Mouse (Mus musculus): Measurements from ENCODE around the gene S100a2. TPM values are rescaled to one million over a fixed set of nuclear protein-coding genes. Genes with fewer than 3 reads are reported as not detected.

S100a2 gene
- polyA plus RNA-seq (2014; fragmentation: Nextera tagmentation; extraction: Ambion mirVana) = not detected in 2 replicates

DNA sequence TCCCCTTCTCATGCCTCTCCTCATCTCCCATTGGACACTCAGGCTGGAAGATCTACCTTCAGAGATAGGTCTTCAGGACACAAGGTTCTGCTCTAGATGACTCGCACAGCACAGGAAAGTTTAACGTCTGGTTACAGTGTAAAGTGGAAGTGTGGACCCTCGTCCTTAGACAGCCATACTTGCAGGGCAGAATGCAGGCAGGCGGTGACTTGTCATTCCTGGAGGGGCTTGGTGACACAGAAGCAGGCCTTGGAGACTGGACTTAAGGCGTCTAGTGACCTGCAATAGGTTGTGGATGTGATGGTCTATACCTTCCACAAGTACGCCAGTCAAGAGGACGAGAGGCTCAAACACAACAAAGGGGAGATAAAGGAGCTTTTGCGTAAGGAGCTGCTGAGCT, at the start of gene S100a2:
Gene S100a2 (plus strand): TSS at position 301 of the 400 bp plus-strand sequence.
- H3K36me3 ChIP-seq (ENCODE audit: control insufficient read depth, insufficient read depth, low read length) = no peaks in the 10 kb centered on the region
- H3K4me3 ChIP-seq (ENCODE audit: control insufficient read depth in 1 of 2, insufficient read depth in 1 of 2, low read depth in 1 of 2, low read length in 2 of 2) = no peak within 1 kb of the TSS
- 73% methylated on average over 8 of the region's 8 CpGs for WGBS
- no peak within 1 kb of the TSS for H3K9ac ChIP-seq (ENCODE audit: low read length)
- H3K9me3 ChIP-seq (ENCODE audit: control insufficient read depth, low read length) = no peaks in the 10 kb centered on the region
- H3K27ac ChIP-seq (replicated peaks in 1 of 2; ENCODE audit: control insufficient read depth in 1 of 2, insufficient read depth in 1 of 2, low read depth in 2 of 2, low read length in 2 of 2) = no peak within 1 kb of the TSS
- ATAC-seq (ENCODE audit: insufficient number of reproducible peaks, insufficient read depth, low FRiP score, low read depth) = no peak
- H3K27me3 ChIP-seq (ENCODE audit: control insufficient read depth, insufficient read depth, low read length) = no peaks in the 10 kb centered on the region
- H3K4me2 ChIP-seq (ENCODE audit: low read length) = no peak within 1 kb of the TSS
- H3K4me1 ChIP-seq (ENCODE audit: control insufficient read depth in 2 of 2, insufficient read depth in 2 of 2, low read length in 2 of 2) = peaks cover 0 to 5% of the 10 kb centered on the region in 2 experiments; a peak in 2 of 4 replicates

DNA sequence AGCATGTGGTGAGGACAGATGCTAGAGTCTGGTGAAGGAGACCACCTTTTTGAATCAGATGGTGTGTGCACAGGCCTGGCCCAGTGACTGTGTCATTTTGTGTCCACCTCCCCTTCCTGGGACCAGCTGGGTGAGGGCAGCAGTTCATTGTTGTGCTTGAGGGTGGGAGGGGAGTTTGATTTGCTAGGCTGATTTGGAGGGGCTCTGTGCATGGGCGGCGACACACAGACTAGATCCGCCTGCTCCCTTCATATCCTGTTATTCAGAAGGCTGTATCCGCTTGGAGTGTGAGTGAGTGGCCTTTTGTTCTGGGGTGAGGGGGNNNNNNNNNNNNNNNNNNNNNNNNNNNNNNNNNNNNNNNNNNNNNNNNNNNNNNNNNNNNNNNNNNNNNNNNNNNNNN, 49.1 kb upstream of the S100a2 start:
- Histone ChIP-seq H3K27me3 (ENCODE audit: control insufficient read depth, insufficient read depth, low read length) (peaks cover 5% of the 10 kb centered on the region; the same call in 1 of the 2 replicates), H3K9me3 (ENCODE audit: control insufficient read depth, low read length) (no peaks in the 10 kb centered on the region), H3K36me3 (ENCODE audit: control insufficient read depth, insufficient read depth, low read length) (no peaks in the 10 kb centered on the region), H3K4me1 (ENCODE audit: control insufficient read depth in 2 of 2, insufficient read depth in 2 of 2, low read length in 2 of 2) (peaks cover 0 to 8% of the 10 kb centered on the region in 2 experiments; a peak in 1 of 4 replicates), H3K9ac (ENCODE audit: low read length) (peak overlapping the region; percentile 50), H3K4me2 (ENCODE audit: low read length) (peak overlapping the region; percentile 49), H3K27ac (replicated peaks in 1 of 2; ENCODE audit: control insufficient read depth in 1 of 2, insufficient read depth in 1 of 2, low read depth in 2 of 2, low read length in 2 of 2) (peak overlapping the region; percentile 45 to 55), H3K4me3 (ENCODE audit: control insufficient read depth in 1 of 2, insufficient read depth in 1 of 2, low read depth in 1 of 2, low read length in 2 of 2) (peak overlapping the region; percentile 21 to 24; a peak in 3 of 4 replicates)
- 64% methylated on average over 4 of the region's 4 CpGs for WGBS
- no peak; the same call in 1 of the 2 replicates for ATAC-seq (ENCODE audit: insufficient number of reproducible peaks, insufficient read depth, low FRiP score, low read depth)

DNA sequence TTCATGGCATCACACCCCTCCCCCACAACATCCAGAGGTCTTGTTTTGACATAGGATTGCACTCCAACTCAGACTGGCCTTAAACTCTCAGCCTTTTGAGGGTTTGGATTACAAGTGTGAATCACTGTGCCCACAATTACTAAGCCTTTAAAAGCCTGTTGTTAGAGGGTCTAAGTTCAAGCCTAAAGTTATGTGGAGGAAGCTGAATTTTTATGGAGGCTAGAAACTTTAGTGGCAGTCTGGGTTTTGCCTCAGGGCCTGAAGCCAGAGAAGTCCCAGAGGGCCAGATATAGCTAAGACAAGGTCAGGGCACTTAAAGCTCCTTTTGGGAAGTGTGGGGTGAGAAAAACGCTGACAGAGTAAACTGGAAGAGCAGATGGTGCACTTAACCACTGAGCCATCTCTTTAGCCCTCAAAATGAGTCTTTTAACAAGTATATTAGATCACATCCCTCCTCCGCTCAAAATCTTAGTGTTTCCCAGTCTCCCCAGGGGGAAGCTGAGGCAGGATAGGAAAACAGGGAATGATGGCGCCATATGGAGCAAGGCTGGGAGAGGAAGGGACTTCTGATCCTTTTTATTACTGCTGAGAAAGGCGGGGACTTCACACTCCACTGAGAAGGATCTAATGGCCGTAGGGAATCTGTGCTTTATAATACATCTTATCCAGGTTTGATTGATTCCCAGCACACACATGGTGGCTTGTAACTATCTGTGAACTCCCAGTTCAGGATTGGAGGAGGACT, 40.2 kb upstream of the S100a2 start:
- 59% methylated on average over 5 of the region's 5 CpGs for WGBS
- H3K9me3 ChIP-seq (ENCODE audit: control insufficient read depth, low read length) = no peaks in the 10 kb centered on the region
- no peak for ATAC-seq (ENCODE audit: insufficient number of reproducible peaks, insufficient read depth, low FRiP score, low read depth)

DNA sequence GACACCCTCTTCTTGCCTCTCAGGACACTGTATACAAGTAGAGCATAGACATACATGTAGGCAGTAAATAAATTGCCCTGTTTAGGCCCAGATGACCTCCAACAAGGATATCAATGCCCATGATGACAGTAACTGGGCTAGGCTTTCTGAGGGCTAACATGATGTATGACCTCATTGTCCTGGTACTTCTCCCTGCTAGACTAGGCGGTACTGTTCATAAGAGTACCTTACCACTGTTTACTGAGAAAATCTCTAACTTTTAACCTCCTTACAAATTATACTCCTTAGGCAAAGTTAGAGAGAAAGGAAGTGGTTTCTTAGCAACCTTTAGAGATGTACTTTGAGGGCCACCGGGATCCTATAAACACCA, 39.6 kb upstream of the S100a2 start:
- no peaks in the 10 kb centered on the region for H3K9me3 ChIP-seq (ENCODE audit: control insufficient read depth, low read length)
- no peaks in the 10 kb centered on the region for H3K36me3 ChIP-seq (ENCODE audit: control insufficient read depth, insufficient read depth, low read length)
- no peak for ATAC-seq (ENCODE audit: insufficient number of reproducible peaks, insufficient read depth, low FRiP score, low read depth)
- H3K9ac ChIP-seq (ENCODE audit: low read length) = no peak overlapping the region
- H3K4me3 ChIP-seq (ENCODE audit: control insufficient read depth in 1 of 2, insufficient read depth in 1 of 2, low read depth in 1 of 2, low read length in 2 of 2) = no peak overlapping the region
- no peak overlapping the region for H3K4me2 ChIP-seq (ENCODE audit: low read length)
- H3K4me1 ChIP-seq (ENCODE audit: control insufficient read depth in 2 of 2, insufficient read depth in 2 of 2, low read length in 2 of 2) = peaks cover 0 to 4% of the 10 kb centered on the region in 2 experiments; a peak in 1 of 4 replicates
- 84% methylated on average over 2 of the region's 2 CpGs for WGBS
- H3K27me3 ChIP-seq (ENCODE audit: control insufficient read depth, insufficient read depth, low read length) = no peaks in the 10 kb centered on the region
- no peak overlapping the region; a peak in 1 of 4 replicates for H3K27ac ChIP-seq (replicated peaks in 1 of 2; ENCODE audit: control insufficient read depth in 1 of 2, insufficient read depth in 1 of 2, low read depth in 2 of 2, low read length in 2 of 2)

More for the DNA sequence above, 40.2 kb upstream of the S100a2 start:
- no peaks in the 10 kb centered on the region for H3K27me3 ChIP-seq (ENCODE audit: control insufficient read depth, insufficient read depth, low read length)
- H3K27ac ChIP-seq (replicated peaks in 1 of 2; ENCODE audit: control insufficient read depth in 1 of 2, insufficient read depth in 1 of 2, low read depth in 2 of 2, low read length in 2 of 2) = no peak overlapping the region; a peak in 1 of 4 replicates
- H3K4me3 ChIP-seq (ENCODE audit: control insufficient read depth in 1 of 2, insufficient read depth in 1 of 2, low read depth in 1 of 2, low read length in 2 of 2) = no peak overlapping the region
- H3K4me2 ChIP-seq (ENCODE audit: low read length) = no peak overlapping the region
- H3K36me3 ChIP-seq (ENCODE audit: control insufficient read depth, insufficient read depth, low read length) = no peaks in the 10 kb centered on the region
- no peak overlapping the region for H3K9ac ChIP-seq (ENCODE audit: low read length)
- H3K4me1 ChIP-seq (ENCODE audit: control insufficient read depth in 2 of 2, insufficient read depth in 2 of 2, low read length in 2 of 2) = peaks cover 0 to 4% of the 10 kb centered on the region in 2 experiments; a peak in 1 of 4 replicates

- no peak overlapping the region for H3K4me3 ChIP-seq (ENCODE audit: control insufficient read depth in 1 of 2, insufficient read depth in 1 of 2, low read depth in 1 of 2, low read length in 2 of 2)
- no peaks in the 10 kb centered on the region for H3K9me3 ChIP-seq (ENCODE audit: control insufficient read depth, low read length)
- H3K36me3 ChIP-seq (ENCODE audit: control insufficient read depth, insufficient read depth, low read length) = no peaks in the 10 kb centered on the region
- H3K4me1 ChIP-seq (ENCODE audit: control insufficient read depth in 2 of 2, insufficient read depth in 2 of 2, low read length in 2 of 2) = peaks cover 0 to 4% of the 10 kb centered on the region in 2 experiments; a peak in 1 of 4 replicates
- H3K27me3 ChIP-seq (ENCODE audit: control insufficient read depth, insufficient read depth, low read length) = no peaks in the 10 kb centered on the region
- no peak overlapping the region for H3K4me2 ChIP-seq (ENCODE audit: low read length)
- H3K27ac ChIP-seq (replicated peaks in 1 of 2; ENCODE audit: control insufficient read depth in 1 of 2, insufficient read depth in 1 of 2, low read depth in 2 of 2, low read length in 2 of 2) = no peak overlapping the region
- no peak for ATAC-seq (ENCODE audit: insufficient number of reproducible peaks, insufficient read depth, low FRiP score, low read depth)
- 61% methylated on average over 2 of the region's 2 CpGs for WGBS
- H3K9ac ChIP-seq (ENCODE audit: low read length) = no peak overlapping the region
These were observed 37.8 kb upstream of the S100a2 start for GRCm38 (mm10) chr3:90552231-90552630.

DNA sequence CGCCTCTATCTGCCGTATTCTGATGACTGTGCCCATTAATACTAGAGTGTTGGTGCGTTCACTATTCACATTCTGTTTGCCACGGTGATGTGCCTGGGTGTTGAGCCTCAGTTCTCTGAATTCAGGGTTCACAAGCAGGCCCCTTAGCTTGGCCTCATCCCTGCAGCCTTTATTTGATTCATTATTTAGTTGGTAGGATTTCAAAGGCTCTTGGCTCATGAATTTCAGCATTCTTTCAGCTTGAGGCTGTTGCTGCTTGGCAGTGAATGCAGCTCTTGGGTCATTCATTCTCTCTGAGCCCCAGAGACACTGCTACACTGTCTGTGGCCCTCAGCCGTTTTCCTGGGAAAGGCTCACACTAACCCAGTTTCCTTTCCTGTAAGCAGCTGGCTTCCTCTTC, 34.1 kb upstream of the S100a2 start:
- H3K27ac ChIP-seq (replicated peaks in 1 of 2; ENCODE audit: control insufficient read depth in 1 of 2, insufficient read depth in 1 of 2, low read depth in 2 of 2, low read length in 2 of 2) = no peak overlapping the region
- no peak overlapping the region for H3K4me2 ChIP-seq (ENCODE audit: low read length)
- H3K9me3 ChIP-seq (ENCODE audit: control insufficient read depth, low read length) = no peaks in the 10 kb centered on the region
- no peaks in the 10 kb centered on the region for H3K4me1 ChIP-seq (ENCODE audit: control insufficient read depth in 2 of 2, insufficient read depth in 2 of 2, low read length in 2 of 2)
- H3K4me3 ChIP-seq (ENCODE audit: control insufficient read depth in 1 of 2, insufficient read depth in 1 of 2, low read depth in 1 of 2, low read length in 2 of 2) = no peak overlapping the region
- no peak for ATAC-seq (ENCODE audit: insufficient number of reproducible peaks, insufficient read depth, low FRiP score, low read depth)
- 73% methylated on average over 5 of the region's 5 CpGs for WGBS
- H3K36me3 ChIP-seq (ENCODE audit: control insufficient read depth, insufficient read depth, low read length) = no peaks in the 10 kb centered on the region
- no peaks in the 10 kb centered on the region for H3K27me3 ChIP-seq (ENCODE audit: control insufficient read depth, insufficient read depth, low read length)
- no peak overlapping the region for H3K9ac ChIP-seq (ENCODE audit: low read length)

DNA sequence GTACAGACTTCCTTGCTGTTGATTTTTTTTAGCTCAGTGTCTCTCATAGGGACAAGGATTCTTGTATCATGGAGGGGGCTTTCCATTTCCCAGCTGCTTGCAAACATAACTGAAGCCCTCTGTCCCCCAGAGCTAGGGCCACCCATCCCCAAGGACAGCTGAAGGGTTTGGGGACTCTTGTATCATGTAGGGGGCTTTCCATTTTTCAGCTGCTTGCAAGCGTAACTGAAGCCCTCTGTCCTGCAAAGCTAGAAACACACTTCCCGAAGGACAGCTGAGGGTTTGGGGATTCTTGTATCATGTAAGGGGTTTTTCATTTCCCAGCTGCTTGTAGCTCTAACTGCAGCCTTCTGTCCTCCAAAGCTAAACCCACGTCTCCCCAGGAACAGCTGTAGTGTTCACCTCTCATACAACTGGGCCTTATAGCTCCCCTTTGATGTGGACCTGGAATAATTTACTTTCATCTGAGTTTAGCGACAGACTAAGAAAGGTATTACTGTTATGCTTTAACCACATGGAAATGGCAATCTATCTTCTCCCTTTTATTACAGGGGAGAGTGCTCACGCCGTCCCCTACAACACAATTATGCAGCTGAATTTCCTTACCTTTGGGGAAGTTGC, 29.9 kb upstream of the S100a2 start, which contains the start of gene S100a3:
Gene S100a3 (plus strand): TSS at position 571 of the 621 bp plus-strand sequence.
- Histone ChIP-seq H3K4me3 (ENCODE audit: control insufficient read depth in 1 of 2, insufficient read depth in 1 of 2, low read depth in 1 of 2, low read length in 2 of 2) (no peak within 1 kb of the TSS), H3K36me3 (ENCODE audit: control insufficient read depth, insufficient read depth, low read length) (no peaks in the 10 kb centered on the region), H3K9ac (ENCODE audit: low read length) (no peak within 1 kb of the TSS), H3K4me1 (ENCODE audit: control insufficient read depth in 2 of 2, insufficient read depth in 2 of 2, low read length in 2 of 2) (no peaks in the 10 kb centered on the region), H3K27me3 (ENCODE audit: control insufficient read depth, insufficient read depth, low read length) (no peaks in the 10 kb centered on the region), H3K9me3 (ENCODE audit: control insufficient read depth, low read length) (no peaks in the 10 kb centered on the region), H3K27ac (replicated peaks in 1 of 2; ENCODE audit: control insufficient read depth in 1 of 2, insufficient read depth in 1 of 2, low read depth in 2 of 2, low read length in 2 of 2) (no peak within 1 kb of the TSS), H3K4me2 (ENCODE audit: low read length) (no peak within 1 kb of the TSS)
- no peak for ATAC-seq (ENCODE audit: insufficient number of reproducible peaks, insufficient read depth, low FRiP score, low read depth)
- WGBS = 82% methylated on average over 6 of the region's 6 CpGs

All from heart, embryonic 14.5 days (tissue).